10 mouse cellular contexts compared by ENCODE assay signal in the genomic region with DNA sequence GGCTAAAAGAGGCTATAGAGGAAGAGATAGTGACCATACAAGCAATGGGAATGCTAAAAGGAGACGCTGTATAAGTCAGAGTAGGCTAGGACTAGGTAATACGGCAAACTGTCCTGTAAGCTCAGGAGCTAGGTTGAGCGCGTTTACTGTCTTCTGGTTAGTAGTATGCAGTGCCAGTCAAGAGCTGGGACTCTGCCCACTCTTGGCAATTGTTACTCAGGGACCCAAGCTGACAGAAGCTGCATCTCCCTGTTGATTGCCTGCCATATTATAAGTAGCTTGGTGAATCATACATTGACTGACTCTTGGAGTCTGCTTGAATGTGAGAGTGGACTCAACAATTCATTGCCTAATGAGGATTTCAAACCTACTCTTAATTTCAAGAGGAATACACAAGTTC. TPM values are rescaled to one million over a fixed set of nuclear protein-coding genes. Genes with fewer than 3 reads are reported as not detected.
DNase-seq lines count a peak whose midpoint lies in the region.
"Had no signal": no experiment of that assay in that cellular context is flagged by ENCODE, and none has a peak within 500 bp of the region (broad histone marks: within the 10 kb centered on the region; RNA-seq: fewer than 3 reads in every experiment).

No protein-coding gene starts in this region.

- peak; percentile 38 for DNase-seq in layer of hippocampus, adult 11-12 months (ENCODE audit: low spot score)
- DNase-seq in layer of hippocampus, adult 9-10 months (ENCODE audit: low spot score): no peak
- peak; percentile 41 for DNase-seq in NIH3T3 (ENCODE audit: low read depth)
- DNase-seq in cerebellum, adult 11-12 months: peak; percentile 68
- DNase-seq in layer of hippocampus, adult 9-11 months: peak; percentile 65
- DNase-seq in T-cell, adult 2 months (ENCODE audit: low spot score): no peak
- no peak for DNase-seq in gastrocnemius, postnatal 36 days
- DNase-seq: embryo, embryonic 11 days; gastrocnemius, adult 2 months had no signal

- intact Hi-C loops in gastrocnemius, postnatal 36 days (cut with DNase I): no loop called here

RNA-seq across cellular contexts. Expression of a gene that starts 28.1 kb away (rescaled TPM):
- total RNA-seq in gastrocnemius, postnatal 36 days (2021): 10 to 100 TPM; 32.4 to 34.9 TPM
- total RNA-seq: monocyte, adult 5-6 weeks had no signal

RNA-seq across cellular contexts. Expression of a gene that starts 41.2 kb away (rescaled TPM):
- total RNA-seq in gastrocnemius, postnatal 36 days (2021): 1 to 10 TPM; 6.8 to 9.2 TPM

Comparison
In these comparisons a context has a peak if more than half of its experiments do, and no peak if none do; other contexts are left out.
1. DNase-seq: peak in layer of hippocampus, adult 11-12 months (single experiment), NIH3T3 (single experiment), cerebellum, adult 11-12 months (single experiment) and layer of hippocampus, adult 9-11 months (single experiment); none in layer of hippocampus, adult 9-10 months (single experiment), T-cell, adult 2 months (single experiment) and gastrocnemius, postnatal 36 days (0 of 2).